Mouse (Mus musculus): ENCODE measurements around the gene Gm21560. TPM values are rescaled to one million over a fixed set of nuclear protein-coding genes. Genes with fewer than 3 reads are reported as not detected.
"Not testable (repeated sequence)": the region's sequence is repeated elsewhere in the genome, so short reads cannot be mapped to it uniquely, and the experiment has no call there.

Gm21560 gene
- total RNA-seq (2015), result not detected in 2 replicates
- total RNA-seq (2017), result not detected in 2 replicates

DNA sequence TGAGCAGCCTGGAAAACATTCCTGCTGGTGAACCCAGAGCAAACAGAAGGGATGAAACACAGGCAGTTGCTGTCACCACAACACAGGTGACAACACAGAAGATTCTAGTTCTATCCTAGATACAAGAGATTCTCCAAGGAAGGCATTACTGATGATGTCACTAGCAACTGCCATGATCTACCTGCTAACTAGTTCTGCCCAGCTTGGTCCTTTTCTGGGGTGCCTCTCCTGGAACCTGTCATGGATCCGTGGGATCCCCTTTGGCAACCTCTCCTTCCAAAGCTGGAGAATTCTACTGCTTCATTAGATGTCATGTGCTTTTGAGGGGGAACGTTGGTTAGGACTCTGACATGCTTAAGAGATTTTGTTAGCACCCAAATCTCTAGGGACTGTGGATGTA, at the start of gene Gm21560:
Gm21560 (minus strand) TSS at position 101 of the 400 bp plus-strand sequence.
- ATAC-seq (ENCODE audit: poor library complexity, severe bottlenecking), result not testable (repeated sequence)

DNA sequence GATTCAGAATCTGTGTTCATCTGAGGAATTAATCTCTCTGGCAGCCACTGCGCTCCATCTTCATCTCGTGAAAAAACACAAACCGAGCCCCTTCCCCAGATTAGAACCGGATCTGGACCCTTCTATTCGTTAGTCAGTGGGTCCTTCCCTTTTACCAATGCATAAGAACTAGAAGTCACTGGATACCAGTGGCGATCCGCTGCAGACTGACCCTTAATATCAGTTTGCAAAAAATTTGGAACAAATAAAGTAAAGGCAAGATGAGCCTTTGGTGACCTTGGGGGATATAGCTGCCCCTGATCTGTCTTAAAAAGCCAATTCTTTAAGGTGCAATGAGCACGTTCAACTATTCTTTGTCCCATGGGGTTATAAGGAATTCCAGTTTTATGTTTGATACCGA, 55.6 kb downstream of the Gm21560 start:
- not testable (repeated sequence) for ATAC-seq (ENCODE audit: poor library complexity, severe bottlenecking)

DNA sequence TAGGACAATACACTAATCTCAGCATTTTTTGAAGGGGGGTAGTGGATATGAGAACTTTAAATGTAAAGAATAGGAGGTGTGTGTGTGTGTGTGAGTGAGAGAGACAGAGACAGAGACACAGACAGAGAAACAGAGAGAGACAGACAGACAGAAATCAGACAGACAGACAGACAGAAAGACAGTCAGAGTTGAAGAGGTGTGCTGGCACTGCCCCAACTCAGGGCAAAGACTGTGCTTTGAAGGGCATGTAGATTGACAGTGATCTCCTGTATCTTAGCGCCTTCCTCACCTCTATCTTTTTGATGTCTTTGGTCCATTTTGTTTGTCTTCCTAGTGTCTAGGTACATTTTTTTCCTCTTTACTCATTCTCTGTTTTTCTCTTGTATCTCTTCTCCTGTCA, 58.0 kb downstream of the Gm21560 start:
- not testable (repeated sequence) for ATAC-seq (ENCODE audit: poor library complexity, severe bottlenecking)

Other genes starting within 250 kb of the Gm21560 start
- gene Gm3453, start 240.2 kb downstream of the Gm21560 start, total RNA-seq (2015), result not detected in 2 replicates
- not detected in 2 replicates for gene Gm3453, start 240.2 kb downstream of the Gm21560 start, total RNA-seq (2017)
- not detected in 2 replicates for gene Gm6337, start 161.0 kb downstream of the Gm21560 start, total RNA-seq (2015)
- not detected in 2 replicates for gene Gm6337, start 161.0 kb downstream of the Gm21560 start, total RNA-seq (2017)
- not detected in 2 replicates for gene Gm8206, start 125.3 kb downstream of the Gm21560 start, total RNA-seq (2015)
- not detected in 2 replicates for gene Gm8206, start 125.3 kb downstream of the Gm21560 start, total RNA-seq (2017)
- not detected in 2 replicates for gene Gm3468, start 110.6 kb downstream of the Gm21560 start, total RNA-seq (2015)
- not detected in 2 replicates for gene Gm3468, start 110.6 kb downstream of the Gm21560 start, total RNA-seq (2017)
- not detected in 2 replicates for gene Gm3476, start 93.5 kb downstream of the Gm21560 start, total RNA-seq (2015)
- gene Gm3476, start 93.5 kb downstream of the Gm21560 start, total RNA-seq (2017), result not detected in 2 replicates
- gene Gm3411, start 68.0 kb upstream of the Gm21560 start, total RNA-seq (2015), result not detected in 2 replicates
- gene Gm3411, start 68.0 kb upstream of the Gm21560 start, total RNA-seq (2017), result not detected in 2 replicates
- not detected in 2 replicates for gene Gm21103, start 85.6 kb upstream of the Gm21560 start, total RNA-seq (2015)
- not detected in 2 replicates for gene Gm21103, start 85.6 kb upstream of the Gm21560 start, total RNA-seq (2017)
- not detected in 2 replicates for gene Gm3618, start 124.4 kb upstream of the Gm21560 start, total RNA-seq (2015)
- gene Gm3618, start 124.4 kb upstream of the Gm21560 start, total RNA-seq (2017), result not detected in 2 replicates
- not detected in 2 replicates for gene Gm16440, start 171.0 kb upstream of the Gm21560 start, total RNA-seq (2015)
- gene Gm16440, start 171.0 kb upstream of the Gm21560 start, total RNA-seq (2017), result not detected in 2 replicates
- gene Gm3591, start 193.2 kb upstream of the Gm21560 start, total RNA-seq (2015), result not detected in 2 replicates
- not detected in 2 replicates for gene Gm3591, start 193.2 kb upstream of the Gm21560 start, total RNA-seq (2017)
- gene Gm3594, start 225.3 kb upstream of the Gm21560 start, total RNA-seq (2015), result not detected in 2 replicates
- gene Gm3594, start 225.3 kb upstream of the Gm21560 start, total RNA-seq (2017), result not detected in 2 replicates